Mouse (Mus musculus) neural tube, embryonic 11.5 days (tissue): ENCODE results near the gene Slc44a2. TPM values are rescaled to one million over a fixed set of nuclear protein-coding genes. Genes with fewer than 3 reads are reported as not detected.
A peak's percentile ranks its signal among the peaks of the same experiment; 100 is the strongest.

Experiments used
- ATAC-seq: fragments of 200-750 bp; cut with Nextera tagmentation; 2 replicates; pipeline ENCODE4 v1.8.0; 2017; ENCODE audit warnings: moderate number of reproducible peaks, mild to moderate bottlenecking, moderate TSS enrichment, moderate library complexity; ENCODE audit not compliant: insufficient read depth, low FRiP score, low TSS enrichment
- DNase-seq: peaks from one replicate; pipeline ENCODE4 v3.0.0-alpha.2; 2015; ENCODE audit warnings: low spot score
- H3K27ac ChIP-seq: fragments of 300-500 bp; sonication (generic); 2 replicates; pipeline ENCODE4 v1.5.1; 2014; ENCODE audit warnings: low read depth, mild to moderate bottlenecking, low read length
- H3K27me3 ChIP-seq: fragments of 300-500 bp; sonication (generic); 2 replicates; pipeline ENCODE4 v1.6.1; 2014; ENCODE audit warnings: mild to moderate bottlenecking, low read length, mixed read lengths; ENCODE audit not compliant: control insufficient read depth, insufficient read depth
- H3K36me3 ChIP-seq: fragments of 300-500 bp; sonication (generic); 2 replicates; pipeline ENCODE4 v1.6.1; 2014; ENCODE audit warnings: mild to moderate bottlenecking, low read length, moderate library complexity, mixed read lengths; ENCODE audit not compliant: control insufficient read depth, insufficient read depth
- H3K4me1 ChIP-seq: fragments of 300-500 bp; sonication (generic); 2 replicates; pipeline ENCODE4 v1.6.1; 2014; ENCODE audit warnings: low read length, mixed read lengths; ENCODE audit not compliant: control insufficient read depth, insufficient read depth
- H3K4me2 ChIP-seq: fragments of 300-500 bp; sonication (generic); 2 replicates; pipeline ENCODE4 v1.6.1; 2014; ENCODE audit warnings: low read depth, mild to moderate bottlenecking, moderate library complexity
- H3K4me3 ChIP-seq: fragments of 300-500 bp; sonication (generic); 2 replicates; pipeline ENCODE4 v1.5.1; 2014; ENCODE audit warnings: low read depth, low read length
- H3K9ac ChIP-seq: fragments of 300-500 bp; sonication (generic); 2 replicates; pipeline ENCODE4 v1.6.1; 2014; ENCODE audit warnings: mild to moderate bottlenecking, low read length
- H3K9me3 ChIP-seq: fragments of 300-500 bp; sonication (generic); 2 replicates; pipeline ENCODE4 v1.6.1; 2016; ENCODE audit warnings: low read length; ENCODE audit not compliant: control insufficient read depth
- WGBS: fragments of 180-500 bp; shearing (Covaris S2); extraction: QIAGEN DNeasy Blood & Tissue Kit; methylation state at CpG from one replicate; pipeline ENCODE4 v1.1.7; 2014; 5-methylcytosine and 5-hydroxymethylcytosine counted together
- polyA plus RNA-seq: library from polyadenylated mRNA; unstranded; fragments of >200 nt; fragmentation: Nextera tagmentation; extraction: Ambion mirVana; gene quantifications from 2 replicates; pipeline ENCODE4 v1.2.1, GENCODE M21; 2014

Slc44a2 gene
- polyA plus RNA-seq, 1 experiment from 2014 or later, result 81.5 TPM

- H3K27me3 ChIP-seq, result no peaks in the 10 kb centered on the region
- 1% methylated on average over 37 of the region's 38 CpGs for WGBS
- DNase-seq, result peak; percentile 88
- H3K4me1 ChIP-seq, result peaks cover 7% of the 10 kb centered on the region; the same call in 1 of the 2 replicates
- H3K27ac ChIP-seq, result peak overlapping the region; percentile 81
- ATAC-seq, result peak; percentile 50
- peak overlapping the region; percentile 97 for H3K9ac ChIP-seq
- peak overlapping the region; percentile 88 for H3K4me2 ChIP-seq
- no peaks in the 10 kb centered on the region for H3K9me3 ChIP-seq
- peak overlapping the region; percentile 79 for H3K4me3 ChIP-seq
- H3K36me3 ChIP-seq, result no peaks in the 10 kb centered on the region
These were observed 47.7 kb downstream of the Slc44a2 start for GRCm38 (mm10) chr9:21368131-21368584.

- H3K9ac ChIP-seq, result peak overlapping the region; percentile 5; the same call in 1 of the 2 replicates
- ATAC-seq (no peak), DNase-seq (no peak)
- H3K4me1 ChIP-seq, result peaks cover 7% of the 10 kb centered on the region; the same call in 1 of the 2 replicates
- H3K4me2 ChIP-seq, result peak overlapping the region; percentile 88
- no peaks in the 10 kb centered on the region for H3K27me3 ChIP-seq
- WGBS, result 67% methylated on average over 11 of the region's 11 CpGs
- H3K4me3 ChIP-seq, result peak overlapping the region; percentile 79
- H3K27ac ChIP-seq, result no peak overlapping the region
- H3K9me3 ChIP-seq, result no peaks in the 10 kb centered on the region
- H3K36me3 ChIP-seq, result no peaks in the 10 kb centered on the region
These were observed 48.6 kb downstream of the Slc44a2 start for GRCm38 (mm10) chr9:21369080-21369479.

- Histone ChIP-seq H3K4me1 (peaks cover 7% of the 10 kb centered on the region; the same call in 1 of the 2 replicates), H3K9ac (no peak overlapping the region), H3K4me2 (no peak overlapping the region), H3K4me3 (no peak overlapping the region), H3K36me3 (no peaks in the 10 kb centered on the region), H3K27me3 (no peaks in the 10 kb centered on the region), H3K27ac (no peak overlapping the region), H3K9me3 (no peaks in the 10 kb centered on the region)
- DNase-seq, result no peak
- WGBS, result 85% methylated on average over 2 of the region's 2 CpGs
- ATAC-seq, result no peak
These were observed 50.4 kb downstream of the Slc44a2 start for GRCm38 (mm10) chr9:21370876-21371275.

GRCm38 (mm10) chr9:21372508-21372907 is 52.0 kb downstream of the Slc44a2 start:
- peaks cover 7% of the 10 kb centered on the region; the same call in 1 of the 2 replicates for H3K4me1 ChIP-seq
- DNase-seq, result no peak

GRCm38 (mm10) chr9:21379195-21379594 is 58.7 kb downstream of the Slc44a2 start:
- Histone ChIP-seq H3K27ac (no peak overlapping the region), H3K27me3 (no peaks in the 10 kb centered on the region), H3K4me2 (no peak overlapping the region), H3K36me3 (no peaks in the 10 kb centered on the region), H3K9me3 (no peaks in the 10 kb centered on the region), H3K4me1 (no peaks in the 10 kb centered on the region), H3K9ac (no peak overlapping the region), H3K4me3 (no peak overlapping the region)
- DNase-seq, result no peak
- ATAC-seq, result no peak
- WGBS, result 90% methylated on average over 3 of the region's 3 CpGs

More at GRCm38 (mm10) chr9:21372508-21372907, 52.0 kb downstream of the Slc44a2 start:
- no peaks in the 10 kb centered on the region for H3K27me3 ChIP-seq
- H3K4me3 ChIP-seq, result no peak overlapping the region
- no peak overlapping the region for H3K4me2 ChIP-seq
- 88% methylated on average over 1 of the region's 1 CpGs for WGBS
- no peak overlapping the region for H3K27ac ChIP-seq
- H3K36me3 ChIP-seq, result no peaks in the 10 kb centered on the region
- no peak for ATAC-seq
- no peak overlapping the region for H3K9ac ChIP-seq
- H3K9me3 ChIP-seq, result no peaks in the 10 kb centered on the region

GRCm38 (mm10) chr9:21380868-21381267 is 60.4 kb downstream of the Slc44a2 start:
- Histone ChIP-seq H3K9me3 (no peaks in the 10 kb centered on the region), H3K4me3 (no peak overlapping the region), H3K9ac (no peak overlapping the region), H3K4me2 (no peak overlapping the region), H3K36me3 (no peaks in the 10 kb centered on the region), H3K27ac (no peak overlapping the region), H3K27me3 (no peaks in the 10 kb centered on the region), H3K4me1 (no peaks in the 10 kb centered on the region)
- no peak for ATAC-seq
- no peak for DNase-seq

- Histone ChIP-seq H3K27me3 (no peaks in the 10 kb centered on the region), H3K4me3 (no peak overlapping the region), H3K4me2 (no peak overlapping the region), H3K27ac (no peak overlapping the region), H3K36me3 (no peaks in the 10 kb centered on the region), H3K4me1 (no peaks in the 10 kb centered on the region), H3K9me3 (no peaks in the 10 kb centered on the region), H3K9ac (no peak overlapping the region)
- DNase-seq (no peak), ATAC-seq (no peak)
These were observed 63.5 kb downstream of the Slc44a2 start for GRCm38 (mm10) chr9:21383966-21384365.

GRCm38 (mm10) chr9:21392646-21393175 is 72.2 kb downstream of the Slc44a2 start:
- Histone ChIP-seq H3K9me3 (no peaks in the 10 kb centered on the region), H3K4me1 (no peaks in the 10 kb centered on the region), H3K36me3 (peaks cover 42% of the 10 kb centered on the region), H3K27me3 (no peaks in the 10 kb centered on the region), H3K4me2 (no peak overlapping the region), H3K9ac (no peak overlapping the region), H3K27ac (no peak overlapping the region), H3K4me3 (no peak overlapping the region)
- WGBS, result 94% methylated on average over 10 of the region's 10 CpGs
- DNase-seq (no peak), ATAC-seq (no peak)

- DNase-seq (no peak), ATAC-seq (no peak)
- Histone ChIP-seq H3K27ac (no peak overlapping the region), H3K4me2 (no peak overlapping the region), H3K4me3 (no peak overlapping the region), H3K36me3 (peaks cover 44% of the 10 kb centered on the region), H3K4me1 (no peaks in the 10 kb centered on the region), H3K9me3 (no peaks in the 10 kb centered on the region), H3K9ac (no peak overlapping the region), H3K27me3 (no peaks in the 10 kb centered on the region)
- WGBS, result 89% methylated on average over 3 of the region's 3 CpGs
These were observed 75.2 kb downstream of the Slc44a2 start for GRCm38 (mm10) chr9:21395692-21396091.
